Mouse (Mus musculus) liver, embryonic 14.5 days (tissue): ENCODE measurements at regions not wholly inside any gene's neighbourhood (a gene's known extent, or its start where the extent isn't known, plus 50 kb on each side); places are given as distances from the start of the nearest gene placed in this dataset.

Experiments used
- ATAC-seq: fragments of 200-750 bp; cut with Nextera tagmentation; 2 replicates; pipeline ENCODE4 v1.8.0; 2017; ENCODE audit warnings: moderate number of reproducible peaks, mild to moderate bottlenecking, moderate library complexity; ENCODE audit not compliant: insufficient read depth
- DNase-seq, 3 experiments: peaks; one replicate each; pipeline ENCODE4 v3.0.0-alpha.2; 2012 to 2013; ENCODE audit warnings: low read depth in 3 of 3, low spot score in 3 of 3
- H3K27ac ChIP-seq: fragments of 300-500 bp; sonication (generic); 2 replicates; pipeline ENCODE4 v1.5.1; 2014; ENCODE audit warnings: moderate library complexity, mild to moderate bottlenecking, control low read depth, inconsistent platforms
- H3K27me3 ChIP-seq: fragments of 300-500 bp; sonication (generic); 2 replicates; pipeline ENCODE4 v1.6.1; 2014; ENCODE audit warnings: mild to moderate bottlenecking, low read length, moderate library complexity; ENCODE audit not compliant: control insufficient read depth, insufficient read depth
- H3K36me3 ChIP-seq: fragments of 300-500 bp; sonication (generic); replicated peaks from 2 replicates; pipeline ENCODE4 v1.6.1; 2014; ENCODE audit warnings: low read depth; ENCODE audit not compliant: control insufficient read depth, insufficient read depth
- H3K4me1 ChIP-seq, 2 experiments: fragments of 200-500 bp in 1 of 2; fragments of 300-500 bp in 1 of 2; sonication (generic) in 1 of 2; replicated peaks; 2 replicates each; pipeline ENCODE4 v1.6.1; 2012 to 2014; ENCODE audit warnings: antibody characterized with exemption in 1 of 2, inconsistent platforms in 1 of 2, low read length in 1 of 2; ENCODE audit not compliant: control insufficient read depth in 2 of 2, insufficient read depth in 2 of 2
- H3K4me2 ChIP-seq: fragments of 300-500 bp; sonication (generic); 2 replicates; pipeline ENCODE4 v1.6.1; 2014; ENCODE audit warnings: low read depth, mild to moderate bottlenecking, control low read depth, moderate library complexity
- H3K4me3 ChIP-seq, 2 experiments: fragments of 200-500 bp in 1 of 2; fragments of 300-500 bp in 1 of 2; sonication (generic) in 1 of 2; 2 replicates each; pipeline ENCODE4 v1.5.1; 2012 to 2014; ENCODE audit warnings: low read depth in 2 of 2, low read length in 2 of 2, mild to moderate bottlenecking in 2 of 2, control low read depth in 1 of 2, inconsistent platforms in 1 of 2, moderate library complexity in 1 of 2; ENCODE audit not compliant: insufficient read depth in 1 of 2
- H3K9ac ChIP-seq: fragments of 300-500 bp; sonication (generic); replicated peaks from 2 replicates; pipeline ENCODE4 v1.6.1; 2014; ENCODE audit warnings: mild to moderate bottlenecking, control low read depth, moderate library complexity
- H3K9me3 ChIP-seq: fragments of 300-500 bp; sonication (generic); 2 replicates; pipeline ENCODE4 v1.6.1; 2016; ENCODE audit warnings: low read length, mixed read lengths; ENCODE audit not compliant: control insufficient read depth
- CTCF ChIP-seq: IDR thresholded peaks from 2 replicates; pipeline ENCODE4 v1.5.1; 2016; ENCODE audit warnings: antibody characterized with exemption, low read depth, control low read depth
- EP300 ChIP-seq: IDR thresholded peaks from 2 replicates; pipeline ENCODE4 v1.6.1; 2016; ENCODE audit warnings: antibody characterized with exemption, low read depth
- WGBS: fragments of 180-500 bp; shearing (Covaris S2); extraction: QIAGEN DNeasy Blood & Tissue Kit; methylation state at CpG from one replicate; pipeline ENCODE4 v1.1.7; 2014; ENCODE audit not compliant: insufficient replicate concordance; 5-methylcytosine and 5-hydroxymethylcytosine counted together

- Histone ChIP-seq H3K9me3 (no peaks in the 10 kb centered on the region), H3K4me2 (no peak overlapping the region), H3K4me1 (no peaks in the 10 kb centered on the region), H3K36me3 (no peaks in the 10 kb centered on the region), H3K4me3 (no peak overlapping the region), H3K9ac (no peak overlapping the region), H3K27me3 (no peaks in the 10 kb centered on the region), H3K27ac (no peak overlapping the region)
- no peak for ATAC-seq
- no peak for TF ChIP-seq CTCF
- TF ChIP-seq EP300: no peak
- WGBS: 63% methylated on average over 2 of the region's 2 CpGs
- no peak for DNase-seq
Measured at GRCm38 (mm10) chr12:93427988-93428387, 1579.0 kb upstream of the Sel1l start.

GRCm38 (mm10) chr12:93416381-93416780, 1567.4 kb upstream of the Sel1l start:
- no peak overlapping the region for H3K4me2 ChIP-seq
- H3K4me3 ChIP-seq: no peak overlapping the region
- TF ChIP-seq EP300 (no peak), CTCF (no peak)
- no peaks in the 10 kb centered on the region for H3K27me3 ChIP-seq
- H3K27ac ChIP-seq: no peak overlapping the region
- no peak for ATAC-seq
- H3K9ac ChIP-seq: no peak overlapping the region
- no peaks in the 10 kb centered on the region for H3K4me1 ChIP-seq
- no peak for DNase-seq
- H3K9me3 ChIP-seq: no peaks in the 10 kb centered on the region
- no peaks in the 10 kb centered on the region for H3K36me3 ChIP-seq
- 77% methylated on average over 6 of the region's 6 CpGs for WGBS

GRCm38 (mm10) chr12:93415791-93416190, 1566.8 kb upstream of the Sel1l start:
- Histone ChIP-seq H3K9ac (no peak overlapping the region), H3K4me3 (no peak overlapping the region), H3K36me3 (no peaks in the 10 kb centered on the region), H3K9me3 (no peaks in the 10 kb centered on the region), H3K4me2 (no peak overlapping the region), H3K4me1 (no peaks in the 10 kb centered on the region), H3K27me3 (no peaks in the 10 kb centered on the region), H3K27ac (no peak overlapping the region)
- DNase-seq (no peak), ATAC-seq (no peak)
- no peak for TF ChIP-seq CTCF
- no peak for TF ChIP-seq EP300
- 52% methylated on average over 1 of the region's 1 CpGs for WGBS

GRCm38 (mm10) chr12:93385578-93385977, 1536.6 kb upstream of the Sel1l start:
- no peak overlapping the region for H3K9ac ChIP-seq
- H3K9me3 ChIP-seq: no peaks in the 10 kb centered on the region
- no peak overlapping the region for H3K4me3 ChIP-seq
- DNase-seq (no peak), ATAC-seq (no peak)
- H3K4me1 ChIP-seq: no peaks in the 10 kb centered on the region
- TF ChIP-seq CTCF (no peak), EP300 (no peak)
- no peaks in the 10 kb centered on the region for H3K36me3 ChIP-seq
- 16% methylated on average over 2 of the region's 2 CpGs for WGBS
- H3K27ac ChIP-seq: no peak overlapping the region
- no peak overlapping the region for H3K4me2 ChIP-seq
- no peaks in the 10 kb centered on the region for H3K27me3 ChIP-seq

- Histone ChIP-seq H3K9ac (no peak overlapping the region), H3K4me1 (no peaks in the 10 kb centered on the region), H3K9me3 (no peaks in the 10 kb centered on the region), H3K4me3 (no peak overlapping the region), H3K4me2 (no peak overlapping the region), H3K36me3 (no peaks in the 10 kb centered on the region), H3K27ac (no peak overlapping the region), H3K27me3 (no peaks in the 10 kb centered on the region)
- 42% methylated on average over 4 of the region's 4 CpGs for WGBS
- ATAC-seq: no peak
- TF ChIP-seq EP300 (no peak), CTCF (no peak)
- no peak for DNase-seq
Measured at GRCm38 (mm10) chr12:93342933-93343332, 1494.0 kb upstream of the Sel1l start.
